Comparison of ENCODE assay signal across 28 mouse cellular contexts in genomic region chr1:91309366-91310085, GRCm38 (mm10). TPM values are rescaled to one million over a fixed set of nuclear protein-coding genes. Genes with fewer than 3 reads are reported as not detected.
DNase-seq lines count a peak whose midpoint lies in the region; ATAC-seq and TF ChIP-seq lines count a peak whose summit lies in the region.
"Had no signal": no experiment of that assay in that cellular context is flagged by ENCODE, and none has a peak within 500 bp of the region (broad histone marks: within the 10 kb centered on the region; RNA-seq: fewer than 3 reads in every experiment).

No protein-coding gene starts in this region.

- no peak for ATAC-seq in kidney, embryonic 16.5 days (ENCODE audit: low FRiP score, low TSS enrichment)
- ATAC-seq in liver, embryonic 11.5 days (replicated peaks; ENCODE audit: low FRiP score), result no peak
- ATAC-seq in heart, embryonic 12.5 days (ENCODE audit: insufficient number of reproducible peaks, low FRiP score), result no peak
- ATAC-seq: activated CD4-positive, CD25-positive, alpha-beta regulatory T cell, adult 4 months; forebrain, embryonic 13.5 days; forebrain, embryonic 16.5 days had no signal

- no peak for TF ChIP-seq POLR2A in liver, adult 2 months (IDR thresholded peaks at IDR 0.05; ENCODE audit: extremely low read depth, insufficient read depth, low read length)

- H3K79me2 ChIP-seq in liver, adult 2 months (ENCODE audit: control insufficient read depth, insufficient read depth, low read length), result no peaks in the 10 kb centered on the region

- DNase-seq in kidney, adult 11 months, result peak; percentile 75
- DNase-seq in kidney, postnatal 10 days, result no peak
- DNase-seq in kidney, adult 8-10 months, result peak; percentile 43 to 65
- DNase-seq in liver, adult 2 months (ENCODE audit: extremely low read depth, low read depth, low spot score), result peak; percentile 71
- DNase-seq in liver, embryonic 11.5 days (ENCODE audit: low spot score), result no peak
- DNase-seq in kidney, postnatal 36 days, result peak; percentile 57 to 67
- DNase-seq: adrenal gland, adult 8-10 months; adrenal gland, postnatal 25 days; cerebellum, adult 11-12 months; cerebellum, adult 8-10 months; cerebellum, postnatal 10 days; cerebellum, postnatal 36 days; embryo, embryonic 11 days; gastrocnemius, postnatal 10 days; gastrocnemius, postnatal 36 days; heart, adult 2 months had no signal

- no peak overlapping the region for H3K4me2 ChIP-seq in kidney, embryonic 16.5 days (replicated peaks; ENCODE audit: low read depth, low read length)
- H3K4me2 ChIP-seq in liver, embryonic 11.5 days, result no peak overlapping the region
- no peak overlapping the region for H3K4me2 ChIP-seq in heart, embryonic 12.5 days
- H3K4me2 ChIP-seq: forebrain, embryonic 13.5 days; hindbrain, embryonic 12.5 days had no signal

- H3K27ac ChIP-seq in kidney, embryonic 16.5 days (ENCODE audit: low read length), result no peak overlapping the region
- no peak overlapping the region for H3K27ac ChIP-seq in liver, adult 2 months (replicated peaks; ENCODE audit: insufficient read depth, low read depth, low read length)
- H3K27ac ChIP-seq in liver, embryonic 11.5 days (ENCODE audit: low read depth, low read length), result no peak overlapping the region
- no peak overlapping the region for H3K27ac ChIP-seq in heart, embryonic 12.5 days (ENCODE audit: poor library complexity, severe bottlenecking)
- H3K27ac ChIP-seq: forebrain, embryonic 10.5 days; forebrain, embryonic 13.5 days; heart, adult 2 months; heart, embryonic 10.5 days; hindbrain, embryonic 12.5 days had no signal

- H3K9me3 ChIP-seq in kidney, embryonic 16.5 days (ENCODE audit: low read length), result no peaks in the 10 kb centered on the region
- H3K9me3 ChIP-seq in liver, embryonic 11.5 days (ENCODE audit: control insufficient read depth, low read length), result no peaks in the 10 kb centered on the region
- H3K9me3 ChIP-seq in heart, embryonic 12.5 days (replicated peaks), result no peaks in the 10 kb centered on the region
- H3K9me3 ChIP-seq: forebrain, embryonic 10.5 days; forebrain, embryonic 13.5 days; heart, embryonic 10.5 days; hindbrain, embryonic 12.5 days had no signal

- H3K9ac ChIP-seq in kidney, embryonic 16.5 days (replicated peaks; ENCODE audit: low read length), result no peak overlapping the region
- H3K9ac ChIP-seq in liver, adult 2 months (ENCODE audit: low read depth, low read length), result no peak overlapping the region
- H3K9ac ChIP-seq in liver, embryonic 11.5 days (ENCODE audit: low read depth, low read length), result no peak overlapping the region
- no peak overlapping the region for H3K9ac ChIP-seq in heart, embryonic 12.5 days
- H3K9ac ChIP-seq: forebrain, embryonic 13.5 days; hindbrain, embryonic 12.5 days had no signal

- H3K36me3 ChIP-seq in kidney, embryonic 16.5 days (ENCODE audit: insufficient read depth, low read length), result peaks cover 46% of the 10 kb centered on the region
- H3K36me3 ChIP-seq in liver, adult 2 months (ENCODE audit: control insufficient read depth, insufficient read depth, low read length), result peaks cover 49% of the 10 kb centered on the region
- peaks cover 46% of the 10 kb centered on the region for H3K36me3 ChIP-seq in liver, embryonic 11.5 days (ENCODE audit: control insufficient read depth, insufficient read depth, low read length)
- peaks cover 71% of the 10 kb centered on the region for H3K36me3 ChIP-seq in heart, embryonic 12.5 days

- WGBS in kidney, embryonic 16.5 days, result 91% methylated on average over 13 of the region's 13 CpGs
- WGBS in liver, adult 2 months, result 75% methylated on average over 13 of the region's 13 CpGs
- WGBS in liver, embryonic 11.5 days, result 93% methylated on average over 13 of the region's 13 CpGs
- 90% methylated on average over 13 of the region's 13 CpGs for WGBS in heart, embryonic 12.5 days

- TF ChIP-seq CTCF in liver, adult 2 months (IDR thresholded peaks at IDR 0.05; ENCODE audit: low read depth, low read length), result no peak

- no peak overlapping the region for H3K4me3 ChIP-seq in kidney, embryonic 16.5 days (ENCODE audit: low read length)
- H3K4me3 ChIP-seq in liver, adult 2 months (ENCODE audit: insufficient read depth, low read depth, low read length), result no peak overlapping the region
- H3K4me3 ChIP-seq in liver, embryonic 11.5 days (ENCODE audit: low read depth, low read length), result no peak overlapping the region
- no peak overlapping the region for H3K4me3 ChIP-seq in heart, embryonic 12.5 days
- H3K4me3 ChIP-seq: forebrain, embryonic 10.5 days; forebrain, embryonic 13.5 days; heart, adult 2 months; heart, embryonic 10.5 days; hindbrain, embryonic 12.5 days had no signal

- H3K27me3 ChIP-seq in kidney, embryonic 16.5 days (ENCODE audit: insufficient read depth, low read length), result no peaks in the 10 kb centered on the region
- no peaks in the 10 kb centered on the region for H3K27me3 ChIP-seq in liver, adult 2 months (ENCODE audit: control insufficient read depth, insufficient read depth, low read length)
- no peaks in the 10 kb centered on the region for H3K27me3 ChIP-seq in liver, embryonic 11.5 days (replicated peaks; ENCODE audit: control insufficient read depth, insufficient read depth, low read length)
- H3K27me3 ChIP-seq in heart, embryonic 12.5 days (replicated peaks), result no peaks in the 10 kb centered on the region
- H3K27me3 ChIP-seq: forebrain, embryonic 13.5 days; hindbrain, embryonic 12.5 days had no signal

- no peaks in the 10 kb centered on the region for H3K4me1 ChIP-seq in kidney, embryonic 16.5 days (ENCODE audit: insufficient read depth, low read length)
- H3K4me1 ChIP-seq in liver, adult 2 months (ENCODE audit: control insufficient read depth, insufficient read depth, low read length), result peaks cover 5% of the 10 kb centered on the region; the same call in 1 of the 2 replicates
- no peaks in the 10 kb centered on the region for H3K4me1 ChIP-seq in liver, embryonic 11.5 days (replicated peaks; ENCODE audit: control insufficient read depth, insufficient read depth, low read length)
- H3K4me1 ChIP-seq in heart, embryonic 12.5 days (replicated peaks), result peaks cover 15% of the 10 kb centered on the region

RNA-seq across cellular contexts. Expression of gene Scly, which starts 11.4 kb away (rescaled TPM):
- 29.7 and 33.2 TPM in 2 replicates for polyA plus RNA-seq in kidney, embryonic 16.5 days (2015; fragmentation: Nextera tagmentation; extraction: Ambion mirVana)
- total RNA-seq in liver, adult 2 months (2014; rRNA removed), result 50.4 and 52.2 TPM in 2 replicates
- polyA plus RNA-seq in liver, adult 2 months (2012; rRNA removed), result 106 and 110 TPM in 2 replicates
- 36.9 and 37.0 TPM in 2 replicates for polyA plus RNA-seq in liver, embryonic 11.5 days (2014; fragmentation: Nextera tagmentation; extraction: Ambion mirVana)
- 14.8 and 14.9 TPM in 2 replicates for polyA plus RNA-seq in heart, embryonic 12.5 days (2016; fragmentation: Nextera tagmentation; extraction: Ambion mirVana)

RNA-seq across cellular contexts. Expression of gene Espnl, which starts 12.3 kb away (rescaled TPM):
- polyA plus RNA-seq in kidney, embryonic 16.5 days (2015; fragmentation: Nextera tagmentation; extraction: Ambion mirVana), result 0.03 and 0.04 TPM in 2 replicates
- total RNA-seq in liver, adult 2 months (2014; rRNA removed), result 0.20 TPM in 1 of 2 replicates, not detected in the other
- polyA plus RNA-seq in liver, adult 2 months (2012; rRNA removed), result 0.01 and 0.09 TPM in 2 replicates
- polyA plus RNA-seq in liver, embryonic 11.5 days (2014; fragmentation: Nextera tagmentation; extraction: Ambion mirVana), result 0.05 and 0.10 TPM in 2 replicates
- 0.05 and 0.08 TPM in 2 replicates for polyA plus RNA-seq in heart, embryonic 12.5 days (2016; fragmentation: Nextera tagmentation; extraction: Ambion mirVana)
- total RNA-seq: adrenal gland, postnatal 25 days; heart, adult 2 months had no signal
- polyA plus RNA-seq: activated CD4-positive, CD25-positive, alpha-beta regulatory T cell, adult 4 months; embryonic facial prominence, embryonic 14.5 days; forebrain, embryonic 10.5 days; forebrain, embryonic 13.5 days; heart, embryonic 14.5 days; heart, postnatal 0 days had no signal

RNA-seq across cellular contexts. Expression of gene Klhl30, which starts 41.3 kb away (rescaled TPM):
- 0.29 and 0.39 TPM in 2 replicates for polyA plus RNA-seq in kidney, embryonic 16.5 days (2015; fragmentation: Nextera tagmentation; extraction: Ambion mirVana)
- total RNA-seq in liver, adult 2 months (2014; rRNA removed), result not detected in 2 replicates
- 0.02 TPM in 1 of 2 replicates, not detected in the other for polyA plus RNA-seq in liver, adult 2 months (2012; rRNA removed)
- polyA plus RNA-seq in liver, embryonic 11.5 days (2014; fragmentation: Nextera tagmentation; extraction: Ambion mirVana), result 0.17 and 0.64 TPM in 2 replicates
- polyA plus RNA-seq in heart, embryonic 12.5 days (2016; fragmentation: Nextera tagmentation; extraction: Ambion mirVana), result 44.2 and 46.7 TPM in 2 replicates
- total RNA-seq: granulocyte monocyte progenitor cell, adult 5-6 weeks had no signal
- polyA plus RNA-seq: activated CD4-positive, CD25-positive, alpha-beta regulatory T cell, adult 4 months; forebrain, embryonic 13.5 days; forebrain, embryonic 16.5 days had no signal

RNA-seq across cellular contexts. Expression of gene Erfe, which starts 56.7 kb away (rescaled TPM):
- polyA plus RNA-seq in kidney, embryonic 16.5 days (2015; fragmentation: Nextera tagmentation; extraction: Ambion mirVana), result 2.0 and 2.2 TPM in 2 replicates
- total RNA-seq in liver, adult 2 months (2014; rRNA removed), result not detected in 2 replicates
- not detected in 2 replicates for polyA plus RNA-seq in liver, adult 2 months (2012; rRNA removed)
- 3.1 and 4.1 TPM in 2 replicates for polyA plus RNA-seq in liver, embryonic 11.5 days (2014; fragmentation: Nextera tagmentation; extraction: Ambion mirVana)
- polyA plus RNA-seq in heart, embryonic 12.5 days (2016; fragmentation: Nextera tagmentation; extraction: Ambion mirVana), result 1.5 and 1.7 TPM in 2 replicates
- polyA plus RNA-seq: activated CD4-positive, CD25-positive, alpha-beta regulatory T cell, adult 4 months had no signal

RNA-seq across cellular contexts. Expression of gene Ube2f, which starts 59.4 kb away (rescaled TPM):
- 71.7 and 74.9 TPM in 2 replicates for polyA plus RNA-seq in kidney, embryonic 16.5 days (2015; fragmentation: Nextera tagmentation; extraction: Ambion mirVana)
- 17.7 and 23.0 TPM in 2 replicates for total RNA-seq in liver, adult 2 months (2014; rRNA removed)
- 23.4 and 32.9 TPM in 2 replicates for polyA plus RNA-seq in liver, adult 2 months (2012; rRNA removed)
- 78.5 and 81.4 TPM in 2 replicates for polyA plus RNA-seq in liver, embryonic 11.5 days (2014; fragmentation: Nextera tagmentation; extraction: Ambion mirVana)
- polyA plus RNA-seq in heart, embryonic 12.5 days (2016; fragmentation: Nextera tagmentation; extraction: Ambion mirVana), result 65.2 and 66.5 TPM in 2 replicates

Comparison
In these comparisons a context has a peak if more than half of its experiments do, and no peak if none do; other contexts are left out.
1. DNase-seq: peak in kidney, adult 11 months (single experiment), kidney, adult 8-10 months (2 of 2), liver, adult 2 months (single experiment) and kidney, postnatal 36 days (2 of 2); none in kidney, postnatal 10 days (single experiment) and liver, embryonic 11.5 days (single experiment).
2. RNA of gene Klhl30, which starts 41.3 kb away (polyA plus RNA-seq): 44.2 to 46.7 TPM in heart, embryonic 12.5 days; 0.17 to 0.64 TPM in liver, embryonic 11.5 days, 0.29 to 0.39 TPM in kidney, embryonic 16.5 days and 0.02 TPM in liver, adult 2 months; every median in the first group is over 10 times any median in the second.